Mouse (Mus musculus) kidney, postnatal 0 days (tissue): Measurements from ENCODE around the gene Prss23. TPM values are rescaled to one million over a fixed set of nuclear protein-coding genes. Genes with fewer than 3 reads are reported as not detected.

Experiments
- ATAC-seq: fragments of 200-750 bp; cut with Nextera tagmentation; replicated peaks from 2 replicates; pipeline ENCODE4 v1.8.0; 2017; ENCODE audit warnings: low read depth, moderate number of reproducible peaks, moderate TSS enrichment, moderate library complexity; ENCODE audit not compliant: low FRiP score
- DNase-seq: peaks from one replicate; pipeline ENCODE4 v3.0.0-alpha.2; 2016; ENCODE audit warnings: low spot score
- H3K27ac ChIP-seq: fragments of 300-500 bp; sonication (generic); 2 replicates; pipeline ENCODE4 v1.5.1; 2014; ENCODE audit warnings: mild to moderate bottlenecking
- H3K27me3 ChIP-seq: fragments of 300-500 bp; sonication (generic); 2 replicates; pipeline ENCODE4 v1.6.1; 2014; ENCODE audit warnings: low read length, mixed read lengths; ENCODE audit not compliant: insufficient read depth
- H3K36me3 ChIP-seq: fragments of 300-500 bp; sonication (generic); 2 replicates; pipeline ENCODE4 v1.6.1; 2014; ENCODE audit warnings: low read length, mixed read lengths; ENCODE audit not compliant: insufficient read depth
- H3K4me1 ChIP-seq: fragments of 300-500 bp; sonication (generic); replicated peaks from 2 replicates; pipeline ENCODE4 v1.6.1; 2014; ENCODE audit warnings: antibody characterized with exemption, low read length, mixed read lengths; ENCODE audit not compliant: insufficient read depth
- H3K4me2 ChIP-seq: fragments of 300-500 bp; sonication (generic); 2 replicates; pipeline ENCODE4 v1.6.1; 2014; ENCODE audit warnings: mild to moderate bottlenecking, low read length, moderate library complexity, mixed read lengths
- H3K4me3 ChIP-seq: fragments of 300-500 bp; sonication (generic); replicated peaks from 2 replicates; pipeline ENCODE4 v1.5.1; 2014; ENCODE audit warnings: low read depth, low read length
- H3K9ac ChIP-seq: fragments of 300-500 bp; sonication (generic); 2 replicates; pipeline ENCODE4 v1.6.1; 2014; ENCODE audit warnings: low read depth, low read length
- H3K9me3 ChIP-seq: fragments of 300-500 bp; sonication (generic); replicated peaks from 2 replicates; pipeline ENCODE4 v1.6.1; 2016; ENCODE audit warnings: low read length, inconsistent platforms, mixed read lengths
- CTCF ChIP-seq: IDR thresholded peaks from 2 replicates; pipeline ENCODE4 v1.5.1; 2016; ENCODE audit warnings: antibody characterized with exemption, low read depth, mild to moderate bottlenecking, moderate library complexity
- WGBS: fragments of 180-500 bp; shearing (Covaris S2); extraction: QIAGEN DNeasy Blood & Tissue Kit; methylation state at CpG from one replicate; pipeline ENCODE4 v1.1.7; 2014; 5-methylcytosine and 5-hydroxymethylcytosine counted together
- polyA plus RNA-seq: library from polyadenylated mRNA; unstranded; fragments of >200 nt; fragmentation: Nextera tagmentation; extraction: Ambion mirVana; gene quantifications from 2 replicates; pipeline ENCODE4 v1.2.1, GENCODE M21; 2015

Prss23 gene
- polyA plus RNA-seq, 1 experiment from 2014 or later, result 114 TPM

DNA sequence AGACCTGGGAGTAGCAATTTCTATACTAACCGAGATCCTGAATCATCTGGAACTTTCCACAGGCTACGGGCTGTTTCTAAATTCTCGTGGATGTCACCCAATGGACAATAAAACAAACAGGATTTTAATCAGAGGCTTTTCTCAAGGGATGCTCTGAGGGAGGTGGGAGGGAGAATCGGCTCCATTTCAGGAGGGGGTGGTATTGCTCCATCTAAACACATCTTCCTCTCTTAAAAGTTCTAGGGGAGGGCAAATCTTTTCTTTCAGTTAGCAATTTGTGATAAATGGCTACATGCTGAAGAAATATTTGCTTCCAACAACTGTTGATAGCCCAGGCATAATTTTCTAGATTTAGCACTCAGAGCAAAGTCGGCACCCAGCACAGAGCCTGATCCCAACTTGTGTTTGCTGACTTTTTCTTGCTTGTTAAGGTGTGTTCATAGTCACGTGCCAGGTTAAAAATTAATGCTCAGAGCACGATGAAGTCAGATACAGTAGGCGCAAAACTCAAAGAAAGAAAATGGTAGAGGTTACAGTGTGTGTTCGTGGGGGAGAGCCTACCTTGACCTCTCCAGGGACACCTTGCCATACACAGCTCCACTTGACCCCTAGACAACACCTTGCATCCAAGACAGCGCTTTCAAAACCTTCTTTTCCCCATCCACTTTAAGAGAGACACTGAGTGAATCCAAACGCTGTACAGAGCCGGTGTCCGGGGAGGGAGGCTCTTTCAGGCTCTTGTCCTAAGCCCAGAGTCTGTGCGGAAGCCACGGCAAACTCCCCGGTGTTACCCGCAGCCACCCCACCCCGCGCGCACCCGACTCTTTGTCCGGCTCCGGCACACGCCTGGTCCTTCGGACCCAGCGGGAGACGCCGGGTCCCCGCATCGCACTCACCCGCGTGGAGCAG is 10.2 kb downstream of the Prss23 start:
- H3K9me3 ChIP-seq, result no peaks in the 10 kb centered on the region
- peak overlapping the region; percentile 64 for H3K4me3 ChIP-seq
- H3K4me2 ChIP-seq, result peak overlapping the region; percentile 83
- peak; percentile 55 for ATAC-seq
- 5% methylated on average over 32 of the region's 32 CpGs for WGBS
- H3K27me3 ChIP-seq, result no peaks in the 10 kb centered on the region
- H3K4me1 ChIP-seq, result peaks cover 7% of the 10 kb centered on the region; the same call in 1 of the 2 replicates
- H3K36me3 ChIP-seq, result no peaks in the 10 kb centered on the region
- peak overlapping the region; percentile 76 for H3K9ac ChIP-seq
- peak; percentile 53 for DNase-seq
- TF ChIP-seq CTCF, result peak; percentile 30; the same call in 1 of the 2 replicates
- H3K27ac ChIP-seq, result peak overlapping the region; percentile 92

DNA sequence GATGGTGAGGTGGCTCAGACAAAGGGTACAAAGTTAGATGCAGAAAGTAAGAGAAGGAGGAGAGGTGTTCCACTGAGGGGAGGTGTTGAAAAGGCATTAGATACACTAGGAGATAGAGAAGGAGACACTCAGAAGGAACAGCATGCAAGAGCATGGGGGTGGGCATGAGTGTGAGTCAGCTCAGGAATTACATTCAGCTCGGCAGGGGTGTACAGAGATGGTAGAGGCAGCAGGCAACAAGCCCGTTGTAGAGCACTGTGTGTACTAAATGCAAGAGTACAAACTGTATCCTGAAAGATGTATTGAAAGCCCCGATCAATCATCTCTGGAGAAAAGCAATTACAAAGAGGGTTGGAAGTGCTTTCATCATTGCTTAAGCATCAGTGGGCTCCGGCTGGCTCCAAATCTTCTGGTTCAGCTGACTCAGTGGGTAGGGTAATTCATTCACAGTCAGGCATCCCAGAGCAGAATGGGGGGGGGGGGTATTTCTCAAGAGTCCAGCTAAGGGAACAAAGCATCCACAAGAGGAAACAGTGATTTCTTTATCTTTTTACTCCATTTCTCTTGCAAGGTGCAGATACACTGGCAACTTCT is 15.0 kb downstream of the Prss23 start:
- Histone ChIP-seq H3K4me1 (peaks cover 7% of the 10 kb centered on the region; the same call in 1 of the 2 replicates), H3K4me2 (no peak overlapping the region), H3K36me3 (0 out of 2 replicates have a peak, but pooled peaks cover 9% of the 10 kb centered on the region), H3K9ac (no peak overlapping the region), H3K27ac (no peak overlapping the region), H3K4me3 (no peak overlapping the region), H3K9me3 (no peaks in the 10 kb centered on the region), H3K27me3 (no peaks in the 10 kb centered on the region)
- DNase-seq (no peak), ATAC-seq (no peak)
- WGBS, result 75% methylated on average over 4 of the region's 4 CpGs
- no peak for TF ChIP-seq CTCF

DNA sequence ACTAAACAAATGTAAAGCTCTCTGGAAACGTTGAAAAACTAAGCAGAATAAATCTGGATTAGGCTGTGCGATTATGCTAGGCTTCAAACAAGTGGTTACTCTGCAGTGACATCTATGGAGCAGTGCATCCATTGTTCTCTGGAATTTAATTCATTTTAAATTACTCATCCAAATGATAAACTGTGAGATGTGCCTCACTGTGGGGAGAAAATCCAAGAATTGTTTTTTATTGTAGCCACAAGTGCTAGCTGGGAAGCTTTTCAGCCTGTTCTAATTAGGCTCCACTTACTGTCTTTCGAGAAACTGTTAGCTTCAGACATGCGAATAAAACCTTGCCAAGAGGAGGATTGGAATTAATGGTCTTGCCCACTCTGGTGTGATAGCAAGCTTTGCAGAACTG is 18.3 kb downstream of the Prss23 start:
- 81% methylated on average over 4 of the region's 4 CpGs for WGBS
- H3K27ac ChIP-seq, result no peak overlapping the region
- no peaks in the 10 kb centered on the region for H3K9me3 ChIP-seq
- ATAC-seq, result no peak
- H3K4me3 ChIP-seq, result no peak overlapping the region
- no peaks in the 10 kb centered on the region for H3K4me1 ChIP-seq
- no peak overlapping the region for H3K9ac ChIP-seq
- 0 out of 2 replicates have a peak, but pooled peaks cover 9% of the 10 kb centered on the region for H3K36me3 ChIP-seq
- H3K4me2 ChIP-seq, result no peak overlapping the region
- TF ChIP-seq CTCF, result no peak
- DNase-seq, result no peak
- H3K27me3 ChIP-seq, result no peaks in the 10 kb centered on the region

DNA sequence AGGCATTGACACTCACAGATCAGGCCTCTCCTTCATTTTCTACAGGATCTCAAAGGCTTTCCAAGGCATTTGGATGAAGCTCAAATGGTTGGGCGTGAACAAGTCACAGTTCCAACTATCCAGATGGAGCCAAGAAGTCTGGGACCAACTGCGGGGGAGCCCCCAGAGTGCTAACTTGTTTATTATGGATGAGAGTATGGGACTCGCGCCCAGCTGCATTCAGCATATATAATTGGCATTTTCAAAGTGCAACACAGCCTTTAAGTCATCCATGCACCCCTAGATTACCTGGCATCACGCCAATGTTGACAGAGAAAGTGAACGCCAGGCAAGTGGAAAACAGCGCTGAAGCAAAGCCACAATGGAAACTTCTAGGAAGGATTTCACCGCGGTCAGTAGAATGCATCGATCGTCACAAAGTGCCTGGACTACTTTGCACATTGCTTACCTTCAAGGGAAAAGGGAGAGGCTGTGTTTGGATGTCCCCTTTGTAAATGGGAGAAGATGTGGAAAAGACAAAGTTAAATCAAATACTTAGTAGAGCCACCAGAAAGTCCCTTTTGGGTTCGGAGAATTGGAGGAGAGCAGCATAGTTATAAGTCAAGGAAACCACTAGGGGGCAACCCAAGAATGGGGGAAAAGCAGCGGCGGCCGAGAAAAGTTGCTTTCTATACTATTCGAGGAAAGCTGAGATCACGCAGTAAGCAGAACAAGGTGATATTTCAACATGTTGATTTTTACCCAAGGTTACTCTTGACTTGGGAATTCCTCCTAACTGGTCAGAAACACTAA is 27.3 kb downstream of the Prss23 start:
- no peaks in the 10 kb centered on the region for H3K27me3 ChIP-seq
- peak; percentile 85 for TF ChIP-seq CTCF
- 0 out of 2 replicates have a peak, but pooled peaks cover 7% of the 10 kb centered on the region for H3K4me1 ChIP-seq
- WGBS, result 19% methylated on average over 17 of the region's 17 CpGs
- ATAC-seq (no peak), DNase-seq (peak; percentile 96)
- no peak overlapping the region for H3K27ac ChIP-seq
- no peak overlapping the region for H3K9ac ChIP-seq
- no peaks in the 10 kb centered on the region for H3K36me3 ChIP-seq
- H3K4me3 ChIP-seq, result peak overlapping the region; percentile 13; the same call in 1 of the 2 replicates
- peak overlapping the region; percentile 51 for H3K4me2 ChIP-seq
- H3K9me3 ChIP-seq, result no peaks in the 10 kb centered on the region

DNA sequence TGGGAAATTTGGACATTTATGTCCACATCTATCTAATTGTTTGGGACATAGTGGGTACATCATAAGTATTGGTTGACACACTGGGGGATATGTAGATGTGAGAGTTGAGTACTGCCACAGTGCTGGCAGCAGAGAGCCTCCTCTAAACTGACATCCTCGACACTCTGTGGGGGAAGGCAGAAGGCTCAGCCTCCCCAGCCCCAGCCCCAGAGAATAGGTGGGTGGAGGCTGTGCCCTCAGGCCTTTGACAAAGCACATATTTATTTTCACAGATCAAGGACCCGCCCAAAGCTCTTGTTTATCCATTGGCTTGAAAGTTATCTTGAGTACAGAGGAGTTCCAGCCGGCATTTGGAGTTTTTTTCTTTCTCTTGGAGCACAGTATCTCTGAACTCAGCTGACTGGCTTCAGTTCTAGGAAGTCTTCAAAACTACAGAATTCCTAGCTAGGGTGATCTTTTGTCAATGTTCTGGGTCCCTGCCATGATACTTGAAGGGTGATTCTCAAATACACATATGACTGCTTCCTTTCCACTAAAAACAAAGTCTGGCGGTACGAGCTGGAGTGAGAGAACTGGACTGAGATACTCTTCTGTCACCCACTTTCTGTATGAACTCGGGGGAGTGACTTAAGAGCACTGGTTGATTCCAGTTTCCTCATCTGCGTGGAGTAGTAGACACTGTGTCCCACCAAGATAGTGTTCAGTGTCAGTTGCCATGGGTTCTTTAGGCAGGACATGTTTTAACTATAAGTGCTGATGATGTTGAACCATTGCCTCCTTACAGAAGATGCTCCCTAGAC is 43.0 kb downstream of the Prss23 start:
- 56% methylated on average over 7 of the region's 7 CpGs for WGBS
- no peaks in the 10 kb centered on the region for H3K27me3 ChIP-seq
- no peak overlapping the region for H3K4me2 ChIP-seq
- TF ChIP-seq CTCF, result no peak
- DNase-seq (peak; percentile 67), ATAC-seq (no peak)
- H3K4me3 ChIP-seq, result no peak overlapping the region
- H3K9ac ChIP-seq, result no peak overlapping the region
- H3K4me1 ChIP-seq, result no peaks in the 10 kb centered on the region
- H3K36me3 ChIP-seq, result no peaks in the 10 kb centered on the region
- no peaks in the 10 kb centered on the region for H3K9me3 ChIP-seq
- H3K27ac ChIP-seq, result no peak overlapping the region
